Mouse (Mus musculus): Measurements from ENCODE around the gene Gp6. TPM values are rescaled to one million over a fixed set of nuclear protein-coding genes. Genes with fewer than 3 reads are reported as not detected.

Gp6 gene
- 0.13 TPM in 1 of 4 replicates, not detected in the others for total RNA-seq (2023)

GRCm38 (mm10) chr7:4397730-4398129 is at the start of gene Gp6:
Gene Gp6 (minus strand): TSS chr7:4397744.

GRCm38 (mm10) chr7:4445216-4445791 is 47.8 kb upstream of the Gp6 start, which contains the start of gene Rdh13:
Gene Rdh13 (minus strand): TSS chr7:4445649.

DNA sequence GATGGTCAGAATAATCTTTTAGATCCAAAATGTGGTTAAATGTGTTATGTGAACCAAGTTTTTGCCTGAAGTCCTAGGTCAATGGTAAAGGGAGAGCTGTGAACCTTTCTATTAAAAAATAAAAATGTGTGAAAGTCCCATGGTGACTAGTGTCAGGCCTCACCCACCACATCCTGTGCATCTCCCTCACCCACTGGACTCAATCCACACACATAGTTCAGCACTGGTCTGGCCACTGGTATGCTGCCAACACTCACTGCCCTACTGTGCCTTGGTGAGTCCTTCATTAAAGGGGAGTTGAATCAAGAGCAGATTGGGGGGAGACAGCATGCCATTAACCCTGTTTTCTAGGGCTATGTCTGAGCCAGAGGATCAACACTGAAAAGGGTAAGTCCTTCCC is 60.0 kb downstream of the Gp6 start, which contains the start of gene Ncr1:
TSS of gene Ncr1 (plus strand) at position 216 of the 400 bp plus-strand sequence.

Other genes with a start within 250 kb of the Gp6 start
- 33.8 to 37.4 TPM (median 37.0 TPM) in 4 replicates for gene Leng9, start 247.4 kb downstream of the Gp6 start, total RNA-seq (2023)
- not detected in 4 replicates for gene Cdc42ep5, start 232.9 kb downstream of the Gp6 start, total RNA-seq (2023)
- gene Lilra5, start 160.0 kb downstream of the Gp6 start, total RNA-seq (2023) = 0.26 to 0.27 TPM in 2 of 4 replicates, not detected in the others
- gene Ncr1, start 60.0 kb downstream of the Gp6 start, total RNA-seq (2023) = 0.40 to 1.1 TPM (median 0.66 TPM) in 4 replicates
- gene Rdh13, start 47.9 kb upstream of the Gp6 start, total RNA-seq (2023) = 8.5 to 10.2 TPM (median 9.3 TPM) in 4 replicates
- 17.0 to 42.8 TPM (median 33.0 TPM) in 4 replicates for gene Eps8l1, start 62.9 kb upstream of the Gp6 start, total RNA-seq (2023)
- 243 to 274 TPM (median 259 TPM) in 4 replicates for gene Ppp1r12c, start 103.9 kb upstream of the Gp6 start, total RNA-seq (2023)
- gene Tnnt1, start 118.6 kb upstream of the Gp6 start, total RNA-seq (2023) = not detected in 4 replicates
- 1.5 TPM in 1 of 4 replicates, not detected in the others for gene Tnni3, start 126.5 kb upstream of the Gp6 start, total RNA-seq (2023)
- 0.24 to 0.26 TPM (median 0.25 TPM) in 3 of 4 replicates, not detected in the other for gene Dnaaf3, start 134.7 kb upstream of the Gp6 start, total RNA-seq (2023)
- gene Syt5, start 149.8 kb upstream of the Gp6 start, total RNA-seq (2023) = 1.2 TPM in 1 of 4 replicates, not detected in the others
- 0.16 TPM in 1 of 4 replicates, not detected in the others for gene Ptprh, start 206.3 kb upstream of the Gp6 start, total RNA-seq (2023)
- gene Tmem86b, start 233.7 kb upstream of the Gp6 start, total RNA-seq (2023) = 50.2 to 57.5 TPM (median 54.8 TPM) in 4 replicates